Mouse (Mus musculus): ENCODE results near the gene Abcc4. TPM values are rescaled to one million over a fixed set of nuclear protein-coding genes. Genes with fewer than 3 reads are reported as not detected.

Gene Abcc4
- total and polyA plus RNA-seq, 2 experiments, result 0.89 to 3.0 TPM

- 32% methylated on average over 6 of the region's 6 CpGs for WGBS
- no peak for DNase-seq (ENCODE audit: extremely low read depth, low read depth, low spot score)
- no peaks in the 10 kb centered on the region for H3K36me3 ChIP-seq (ENCODE audit: control insufficient read depth, insufficient read depth, low read length)
- no peak overlapping the region for H3K27ac ChIP-seq (replicated peaks; ENCODE audit: insufficient read depth, low read depth, low read length)
- peaks cover 17% of the 10 kb centered on the region for H3K4me1 ChIP-seq (ENCODE audit: control insufficient read depth, insufficient read depth, low read length)
- H3K9ac ChIP-seq (ENCODE audit: low read depth, low read length), result no peak overlapping the region
- no peak overlapping the region for H3K4me3 ChIP-seq (ENCODE audit: insufficient read depth, low read depth, low read length)
- TF ChIP-seq POLR2A (IDR thresholded peaks at IDR 0.05; ENCODE audit: extremely low read depth, insufficient read depth, low read length) (no peak), CTCF (IDR thresholded peaks at IDR 0.05; ENCODE audit: low read depth, low read length) (no peak)
- no peaks in the 10 kb centered on the region for H3K79me2 ChIP-seq (ENCODE audit: control insufficient read depth, insufficient read depth, low read length)
- H3K27me3 ChIP-seq (ENCODE audit: control insufficient read depth, insufficient read depth, low read length), result no peaks in the 10 kb centered on the region
Measured at GRCm38 (mm10) chr14:118714720-118715119, 8.7 kb upstream of the Abcc4 start.

DNA sequence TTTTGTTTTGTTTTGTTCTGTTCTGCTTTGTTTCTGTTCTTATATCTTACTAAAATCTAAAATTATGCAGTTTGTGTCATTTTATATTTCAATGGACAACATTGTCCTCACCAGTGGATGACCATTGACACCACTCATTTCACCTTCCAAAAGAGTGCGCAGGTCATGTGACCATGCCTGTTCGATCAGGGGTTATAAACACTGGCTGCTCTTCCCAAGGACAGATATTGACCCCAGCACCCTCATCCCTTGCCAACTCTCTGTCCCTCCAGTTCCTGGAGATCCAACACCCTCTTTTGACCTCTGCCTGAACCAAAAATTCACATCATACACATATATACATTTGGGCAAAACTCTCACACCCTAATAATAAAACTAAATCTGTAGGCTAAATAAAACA is 8.3 kb upstream of the Abcc4 start:
- Histone ChIP-seq H3K27me3 (ENCODE audit: control insufficient read depth, insufficient read depth, low read length) (no peaks in the 10 kb centered on the region), H3K36me3 (ENCODE audit: control insufficient read depth, insufficient read depth, low read length) (no peaks in the 10 kb centered on the region), H3K4me1 (ENCODE audit: control insufficient read depth, insufficient read depth, low read length) (peaks cover 17% of the 10 kb centered on the region), H3K79me2 (ENCODE audit: control insufficient read depth, insufficient read depth, low read length) (no peaks in the 10 kb centered on the region), H3K27ac (replicated peaks; ENCODE audit: insufficient read depth, low read depth, low read length) (no peak overlapping the region), H3K4me3 (ENCODE audit: insufficient read depth, low read depth, low read length) (no peak overlapping the region), H3K9ac (ENCODE audit: low read depth, low read length) (no peak overlapping the region)
- peak; percentile 95 for DNase-seq (ENCODE audit: extremely low read depth, low read depth, low spot score)
- 23% methylated on average over 2 of the region's 2 CpGs for WGBS
- no peak for TF ChIP-seq CTCF (IDR thresholded peaks at IDR 0.05; ENCODE audit: low read depth, low read length)
- no peak for TF ChIP-seq POLR2A (IDR thresholded peaks at IDR 0.05; ENCODE audit: extremely low read depth, insufficient read depth, low read length)

- Histone ChIP-seq H3K79me2 (ENCODE audit: control insufficient read depth, insufficient read depth, low read length) (no peaks in the 10 kb centered on the region), H3K9ac (ENCODE audit: low read depth, low read length) (no peak overlapping the region), H3K36me3 (ENCODE audit: control insufficient read depth, insufficient read depth, low read length) (no peaks in the 10 kb centered on the region), H3K27me3 (ENCODE audit: control insufficient read depth, insufficient read depth, low read length) (no peaks in the 10 kb centered on the region), H3K4me3 (ENCODE audit: insufficient read depth, low read depth, low read length) (no peak overlapping the region), H3K27ac (replicated peaks; ENCODE audit: insufficient read depth, low read depth, low read length) (no peak overlapping the region), H3K4me1 (ENCODE audit: control insufficient read depth, insufficient read depth, low read length) (peaks cover 17% of the 10 kb centered on the region)
- WGBS, result 24% methylated on average over 8 of the region's 8 CpGs
- DNase-seq (ENCODE audit: extremely low read depth, low read depth, low spot score), result no peak
- TF ChIP-seq POLR2A (IDR thresholded peaks at IDR 0.05; ENCODE audit: extremely low read depth, insufficient read depth, low read length) (no peak), CTCF (IDR thresholded peaks at IDR 0.05; ENCODE audit: low read depth, low read length) (no peak)
Measured at GRCm38 (mm10) chr14:118713869-118714268, 7.8 kb upstream of the Abcc4 start.

DNA sequence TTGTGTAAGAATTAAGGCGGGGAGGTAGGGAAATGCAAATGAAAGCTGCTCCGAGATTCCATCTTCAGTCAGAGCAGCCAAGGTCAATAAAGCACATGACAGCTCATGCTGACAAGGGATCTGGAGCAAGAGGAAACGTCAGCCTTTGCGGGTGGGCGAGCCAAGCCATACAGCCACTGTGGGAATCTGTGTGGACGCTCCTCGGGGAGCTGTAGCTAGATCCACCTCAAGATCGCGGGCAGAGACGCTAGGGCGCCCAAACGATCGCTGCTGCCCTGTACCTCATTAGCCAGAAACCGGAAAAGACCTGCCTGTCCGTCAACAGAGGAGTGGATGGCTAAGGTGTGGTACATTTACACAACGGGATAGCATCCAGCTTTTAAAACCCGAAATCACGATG is 7.4 kb upstream of the Abcc4 start:
- H3K4me1 ChIP-seq (ENCODE audit: control insufficient read depth, insufficient read depth, low read length), result peaks cover 17% of the 10 kb centered on the region
- H3K27ac ChIP-seq (replicated peaks; ENCODE audit: insufficient read depth, low read depth, low read length), result no peak overlapping the region
- peak; percentile 59 for DNase-seq (ENCODE audit: extremely low read depth, low read depth, low spot score)
- no peaks in the 10 kb centered on the region for H3K27me3 ChIP-seq (ENCODE audit: control insufficient read depth, insufficient read depth, low read length)
- H3K36me3 ChIP-seq (ENCODE audit: control insufficient read depth, insufficient read depth, low read length), result no peaks in the 10 kb centered on the region
- no peaks in the 10 kb centered on the region for H3K79me2 ChIP-seq (ENCODE audit: control insufficient read depth, insufficient read depth, low read length)
- TF ChIP-seq CTCF (IDR thresholded peaks at IDR 0.05; ENCODE audit: low read depth, low read length), result no peak
- no peak for TF ChIP-seq POLR2A (IDR thresholded peaks at IDR 0.05; ENCODE audit: extremely low read depth, insufficient read depth, low read length)
- H3K4me3 ChIP-seq (ENCODE audit: insufficient read depth, low read depth, low read length), result peak overlapping the region; percentile 30; the same call in 1 of the 2 replicates
- H3K9ac ChIP-seq (ENCODE audit: low read depth, low read length), result peak overlapping the region; percentile 14; the same call in 1 of the 2 replicates
- WGBS, result 3% methylated on average over 18 of the region's 18 CpGs

DNA sequence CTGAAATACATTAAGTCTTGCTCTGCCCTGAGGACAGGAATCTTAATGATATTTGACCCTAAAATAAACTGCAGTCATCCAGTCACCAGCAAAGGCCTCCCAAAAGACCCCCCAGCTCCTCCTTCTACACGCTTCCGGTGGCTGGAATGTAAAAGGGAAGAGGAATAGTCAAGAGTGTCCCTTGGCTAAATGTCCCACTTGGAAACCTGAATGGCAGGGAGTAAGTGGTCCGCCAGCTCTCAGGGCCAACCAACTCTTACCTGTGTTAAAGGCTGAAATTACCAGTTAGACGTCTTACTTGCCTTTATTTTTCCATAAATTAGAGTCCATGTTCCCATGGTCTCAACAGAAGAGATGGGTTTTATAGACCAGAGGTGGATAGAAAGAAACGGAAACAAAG is 6.9 kb upstream of the Abcc4 start:
- 81% methylated on average over 5 of the region's 5 CpGs for WGBS
- Histone ChIP-seq H3K4me3 (ENCODE audit: insufficient read depth, low read depth, low read length) (no peak overlapping the region), H3K79me2 (ENCODE audit: control insufficient read depth, insufficient read depth, low read length) (no peaks in the 10 kb centered on the region), H3K27ac (replicated peaks; ENCODE audit: insufficient read depth, low read depth, low read length) (no peak overlapping the region), H3K9ac (ENCODE audit: low read depth, low read length) (no peak overlapping the region), H3K36me3 (ENCODE audit: control insufficient read depth, insufficient read depth, low read length) (no peaks in the 10 kb centered on the region), H3K27me3 (ENCODE audit: control insufficient read depth, insufficient read depth, low read length) (no peaks in the 10 kb centered on the region), H3K4me1 (ENCODE audit: control insufficient read depth, insufficient read depth, low read length) (peaks cover 17% of the 10 kb centered on the region)
- TF ChIP-seq POLR2A (IDR thresholded peaks at IDR 0.05; ENCODE audit: extremely low read depth, insufficient read depth, low read length) (no peak), CTCF (IDR thresholded peaks at IDR 0.05; ENCODE audit: low read depth, low read length) (no peak)
- no peak for DNase-seq (ENCODE audit: extremely low read depth, low read depth, low spot score)

GRCm38 (mm10) chr14:118710945-118711344 is 4.9 kb upstream of the Abcc4 start:
- H3K27ac ChIP-seq (replicated peaks; ENCODE audit: insufficient read depth, low read depth, low read length), result no peak overlapping the region
- H3K4me1 ChIP-seq (ENCODE audit: control insufficient read depth, insufficient read depth, low read length), result peaks cover 21% of the 10 kb centered on the region
- no peak overlapping the region for H3K9ac ChIP-seq (ENCODE audit: low read depth, low read length)
- no peaks in the 10 kb centered on the region for H3K36me3 ChIP-seq (ENCODE audit: control insufficient read depth, insufficient read depth, low read length)
- TF ChIP-seq POLR2A (IDR thresholded peaks at IDR 0.05; ENCODE audit: extremely low read depth, insufficient read depth, low read length) (no peak), CTCF (IDR thresholded peaks at IDR 0.05; ENCODE audit: low read depth, low read length) (no peak)
- H3K27me3 ChIP-seq (ENCODE audit: control insufficient read depth, insufficient read depth, low read length), result no peaks in the 10 kb centered on the region
- no peaks in the 10 kb centered on the region for H3K79me2 ChIP-seq (ENCODE audit: control insufficient read depth, insufficient read depth, low read length)
- DNase-seq (ENCODE audit: extremely low read depth, low read depth, low spot score), result peak; percentile 92
- H3K4me3 ChIP-seq (ENCODE audit: insufficient read depth, low read depth, low read length), result no peak overlapping the region

Data from liver, adult 2 months (tissue).